Comparison of ENCODE assay signal across 9 mouse cellular contexts in genomic region chr1:162216656-162217055, GRCm38 (mm10).
DNase-seq lines count a peak whose midpoint lies in the region; ATAC-seq and TF ChIP-seq lines count a peak whose summit lies in the region.
"Had no signal": no experiment of that assay in that cellular context is flagged by ENCODE, and none has a peak within 500 bp of the region (broad histone marks: within the 10 kb centered on the region; RNA-seq: fewer than 3 reads in every experiment).

No protein-coding gene starts in this region.

- WGBS in embryonic facial prominence, embryonic 13.5 days = 11% methylated on average over 4 of the region's 4 CpGs
- 12% methylated on average over 4 of the region's 4 CpGs for WGBS in limb, embryonic 10.5 days
- WGBS in midbrain, embryonic 16.5 days = 35% methylated on average over 4 of the region's 4 CpGs
- 87% methylated on average over 4 of the region's 4 CpGs for WGBS in thymus, adult 2 months

- peaks cover 38% of the 10 kb centered on the region for H3K4me1 ChIP-seq in embryonic facial prominence, embryonic 13.5 days
- H3K4me1 ChIP-seq in limb, embryonic 10.5 days = peaks cover 24% of the 10 kb centered on the region
- no peaks in the 10 kb centered on the region for H3K4me1 ChIP-seq in midbrain, embryonic 16.5 days (ENCODE audit: control insufficient read depth, insufficient read depth, low read length)
- H3K4me1 ChIP-seq in thymus, adult 2 months (replicated peaks; ENCODE audit: control insufficient read depth, insufficient read depth, low read length) = no peaks in the 10 kb centered on the region

- H3K27ac ChIP-seq in gastrocnemius, adult 2 months = peak overlapping the region; percentile 90
- peak overlapping the region; percentile 100 for H3K27ac ChIP-seq in embryonic facial prominence, embryonic 13.5 days
- H3K27ac ChIP-seq in limb, embryonic 10.5 days = peak overlapping the region; percentile 97
- no peak overlapping the region for H3K27ac ChIP-seq in midbrain, embryonic 16.5 days (ENCODE audit: low read length)
- H3K27ac ChIP-seq in thymus, adult 2 months (ENCODE audit: control insufficient read depth, insufficient read depth, low read length) = no peak overlapping the region

- peak overlapping the region; percentile 54 for H3K4me2 ChIP-seq in embryonic facial prominence, embryonic 13.5 days
- no peak overlapping the region for H3K4me2 ChIP-seq in midbrain, embryonic 16.5 days (ENCODE audit: low read length)

- DNase-seq in gastrocnemius, adult 2 months = no peak
- no peak for DNase-seq in gastrocnemius, postnatal 25 days
- peak; percentile 93 for DNase-seq in 3T3-L1 (ENCODE audit: low read depth, low spot score)
- DNase-seq in limb, embryonic 10.5 days (ENCODE audit: low spot score) = peak; percentile 64
- DNase-seq in right cerebral cortex, postnatal 36 days (ENCODE audit: low spot score in 2 of 2) = no peak
- DNase-seq in thymus, adult 2 months = no peak
- DNase-seq: lung, adult 2 months had no signal

- peak overlapping the region; percentile 35 for H3K4me3 ChIP-seq in gastrocnemius, adult 2 months
- H3K4me3 ChIP-seq in embryonic facial prominence, embryonic 13.5 days = 0 out of 2 replicates have a peak overlapping the region, but pooled peaks have one; percentile 14
- peak overlapping the region; percentile 69 for H3K4me3 ChIP-seq in limb, embryonic 10.5 days
- no peak overlapping the region for H3K4me3 ChIP-seq in midbrain, embryonic 16.5 days (ENCODE audit: low read depth, low read length)
- no peak overlapping the region for H3K4me3 ChIP-seq in thymus, adult 2 months (ENCODE audit: control insufficient read depth, insufficient read depth, low read length)

- no peak for TF ChIP-seq POLR2A in thymus, adult 2 months (IDR thresholded peaks at IDR 0.05; ENCODE audit: control insufficient read depth, extremely low read depth, insufficient read depth, low read length, poor library complexity)

- H3K27me3 ChIP-seq in embryonic facial prominence, embryonic 13.5 days = no peaks in the 10 kb centered on the region
- no peaks in the 10 kb centered on the region for H3K27me3 ChIP-seq in limb, embryonic 10.5 days (ENCODE audit: low read depth, poor library complexity, severe bottlenecking)
- H3K27me3 ChIP-seq in midbrain, embryonic 16.5 days (ENCODE audit: control insufficient read depth, insufficient read depth, low read depth, low read length) = no peaks in the 10 kb centered on the region
- no peaks in the 10 kb centered on the region for H3K27me3 ChIP-seq in thymus, adult 2 months (ENCODE audit: control insufficient read depth, insufficient read depth, low read length)

- TF ChIP-seq CTCF in gastrocnemius, adult 2 months (IDR thresholded peaks at IDR 0.05) = no peak
- no peak for TF ChIP-seq CTCF in thymus, adult 2 months (IDR thresholded peaks at IDR 0.05; ENCODE audit: borderline replicate concordance, control insufficient read depth, extremely low read depth, insufficient read depth, low read length, poor library complexity)

- peak; percentile 73 for ATAC-seq in embryonic facial prominence, embryonic 13.5 days (ENCODE audit: insufficient number of reproducible peaks, insufficient read depth, low FRiP score, low TSS enrichment, low read depth)
- ATAC-seq in midbrain, embryonic 16.5 days = no peak

- H3K36me3 ChIP-seq in embryonic facial prominence, embryonic 13.5 days = no peaks in the 10 kb centered on the region
- H3K36me3 ChIP-seq in limb, embryonic 10.5 days = peaks cover 14% of the 10 kb centered on the region
- no peaks in the 10 kb centered on the region for H3K36me3 ChIP-seq in midbrain, embryonic 16.5 days (ENCODE audit: control insufficient read depth, insufficient read depth, low read length)
- no peaks in the 10 kb centered on the region for H3K36me3 ChIP-seq in thymus, adult 2 months (ENCODE audit: control insufficient read depth, insufficient read depth, low read length)

- no peaks in the 10 kb centered on the region for H3K9me3 ChIP-seq in embryonic facial prominence, embryonic 13.5 days
- H3K9me3 ChIP-seq in limb, embryonic 10.5 days (replicated peaks) = no peaks in the 10 kb centered on the region
- no peaks in the 10 kb centered on the region for H3K9me3 ChIP-seq in midbrain, embryonic 16.5 days (replicated peaks; ENCODE audit: control insufficient read depth, low read length, poor library complexity, severe bottlenecking)

- intact Hi-C loops in gastrocnemius, adult 2 months (cut with DNase I) = loop anchor here (10.0 kb wide), 1 partner anchor 212 kb away; no protein-coding TSS in a partner anchor

- H3K9ac ChIP-seq in embryonic facial prominence, embryonic 13.5 days = peak overlapping the region; percentile 58; the same call in 1 of the 2 replicates
- no peak overlapping the region for H3K9ac ChIP-seq in midbrain, embryonic 16.5 days (ENCODE audit: low read depth, low read length)

Comparison
In these comparisons a context has a peak if more than half of its experiments do, and no peak if none do; other contexts are left out.
1. DNase-seq: peak in 3T3-L1 (single experiment) and limb, embryonic 10.5 days (single experiment); none in gastrocnemius, adult 2 months (single experiment), gastrocnemius, postnatal 25 days (single experiment), right cerebral cortex, postnatal 36 days (0 of 2) and thymus, adult 2 months (single experiment).
2. H3K27ac ChIP-seq: peak in gastrocnemius, adult 2 months (single experiment), embryonic facial prominence, embryonic 13.5 days (single experiment) and limb, embryonic 10.5 days (single experiment); none in midbrain, embryonic 16.5 days (single experiment) and thymus, adult 2 months (single experiment).
3. H3K4me3 ChIP-seq: peak in gastrocnemius, adult 2 months (single experiment), embryonic facial prominence, embryonic 13.5 days (single experiment) and limb, embryonic 10.5 days (single experiment); none in midbrain, embryonic 16.5 days (single experiment) and thymus, adult 2 months (single experiment).